Mouse (Mus musculus) brain, adult 2 months (tissue): ENCODE measurements at regions not wholly inside any gene's neighbourhood (a gene's known extent, or its start where the extent isn't known, plus 50 kb on each side); places are given as distances from the start of the nearest gene placed in this dataset.

ENCODE experiments used
- DNase-seq: peaks from one replicate; pipeline ENCODE4 v3.0.0; 2011; ENCODE audit warnings: low read depth, low spot score

GRCm38 (mm10) chr9:84922306-84922705 lies 390.3 kb upstream of the Gm11114 start:
- DNase-seq = no peak

- DNase-seq = no peak
Measured at GRCm38 (mm10) chr9:84923966-84924365, 388.6 kb upstream of the Gm11114 start.

GRCm38 (mm10) chr9:84936291-84937055 lies 376.1 kb upstream of the Gm11114 start:
- peak; percentile 49 for DNase-seq

GRCm38 (mm10) chr9:84966558-84967154 lies 345.9 kb upstream of the Gm11114 start:
- no peak for DNase-seq

- no peak for DNase-seq
Measured at GRCm38 (mm10) chr9:84969975-84970608, 342.5 kb upstream of the Gm11114 start.

GRCm38 (mm10) chr9:84977470-84977869 lies 335.1 kb upstream of the Gm11114 start:
- DNase-seq = no peak

GRCm38 (mm10) chr9:85003414-85003813 lies 309.2 kb upstream of the Gm11114 start:
- DNase-seq = no peak

GRCm38 (mm10) chr9:85011361-85011760 lies 301.2 kb upstream of the Gm11114 start:
- DNase-seq = peak; percentile 49

- DNase-seq = no peak
Measured at GRCm38 (mm10) chr9:85048112-85048978, 264.2 kb upstream of the Gm11114 start.

- DNase-seq = peak; percentile 9
Measured at GRCm38 (mm10) chr9:85052526-85052925, 260.0 kb upstream of the Gm11114 start.

GRCm38 (mm10) chr9:85079975-85080374 lies 232.6 kb upstream of the Gm11114 start:
- no peak for DNase-seq

GRCm38 (mm10) chr9:85088556-85089338 lies 223.8 kb upstream of the Gm11114 start:
- no peak for DNase-seq

GRCm38 (mm10) chr9:85090297-85090696 lies 222.3 kb upstream of the Gm11114 start:
- DNase-seq = peak; percentile 87

GRCm38 (mm10) chr9:85095234-85095633 lies 217.3 kb upstream of the Gm11114 start:
- no peak for DNase-seq

GRCm38 (mm10) chr9:85096520-85096919 lies 216.1 kb upstream of the Gm11114 start:
- DNase-seq = no peak

- no peak for DNase-seq
Measured at GRCm38 (mm10) chr9:85112928-85113327, 199.6 kb upstream of the Gm11114 start.

GRCm38 (mm10) chr9:85114234-85114633 lies 198.3 kb upstream of the Gm11114 start:
- no peak for DNase-seq

GRCm38 (mm10) chr9:85120061-85120460 lies 192.5 kb upstream of the Gm11114 start:
- DNase-seq = no peak

- no peak for DNase-seq
Measured at GRCm38 (mm10) chr9:85121059-85121458, 191.5 kb upstream of the Gm11114 start.

- DNase-seq = no peak
Measured at GRCm38 (mm10) chr9:85123706-85124105, 188.9 kb upstream of the Gm11114 start.

GRCm38 (mm10) chr9:85125775-85126174 lies 186.8 kb upstream of the Gm11114 start:
- DNase-seq = no peak
